In genomic region chr2:32867354-32867753, GRCm38 (mm10) we compare ENCODE assay signal across 15 mouse cellular contexts. TPM values are rescaled to one million over a fixed set of nuclear protein-coding genes. Genes with fewer than 3 reads are reported as not detected.
A peak's percentile ranks its signal among the peaks of the same experiment; 100 is the strongest.
DNase-seq lines count a peak whose midpoint lies in the region; ATAC-seq and TF ChIP-seq lines count a peak whose summit lies in the region.
"Had no signal": no experiment of that assay in that cellular context is flagged by ENCODE, and none has a peak within 500 bp of the region (broad histone marks: within the 10 kb centered on the region; RNA-seq: fewer than 3 reads in every experiment).

No protein-coding gene starts in this region.

- DNase-seq in 3T3-L1 (ENCODE audit: low read depth, low spot score) (peak; percentile 93), Patski (ENCODE audit: low read depth, low spot score) (peak; percentile 63)
- no peak for DNase-seq in layer of hippocampus, adult 9-11 months
- DNase-seq in heart, postnatal 25 days (ENCODE audit: low spot score), result no peak
- DNase-seq in left cerebral cortex, postnatal 14 days (ENCODE audit: low spot score in 2 of 2), result no peak
- DNase-seq: cerebellum, adult 11 months; kidney, postnatal 10 days; liver, embryonic 13.5 days; midbrain, embryonic 14.5 days; right cerebral cortex, postnatal 25 days had no signal

- POLR2A ChIA-PET in Patski (lab: Charles Lee), result interaction anchor here (1.0 to 1.9 kb wide), 3 partner anchors 10 to 61 kb away, joined by 3 to 5 read pairs (median 5); no protein-coding TSS in a partner anchor

- intact Hi-C loops in heart, postnatal 25 days (cut with DNase I), result no loop called here
- intact Hi-C loops in left cerebral cortex, postnatal 14 days (cut with DNase I), result no loop called here

- CTCF ChIA-PET in Patski (lab: Charles Lee), result interaction anchor here (1.1 to 4.7 kb wide), 7 partner anchors 8 to 126 kb away, joined by 3 to 62 read pairs (median 4); partner anchors contain the start of genes 6330409D20Rik, Lrsam1 and Rpl12

- TF ChIP-seq CTCF in Patski (IDR thresholded peaks at IDR 0.05), result no peak

- peaks cover 3% of the 10 kb centered on the region; the same call in 1 of the 2 replicates for H3K9me3 ChIP-seq in megakaryocyte, embryonic 14.5 days
- H3K9me3 ChIP-seq in heart, embryonic 11.5 days (replicated peaks; ENCODE audit: control insufficient read depth, low read length), result no peaks in the 10 kb centered on the region
- H3K9me3 ChIP-seq: forebrain, embryonic 12.5 days; heart, embryonic 13.5 days; liver, embryonic 13.5 days had no signal

- H3K27me3 ChIP-seq in Patski, result no peaks in the 10 kb centered on the region
- peaks cover 52% of the 10 kb centered on the region for H3K27me3 ChIP-seq in megakaryocyte, embryonic 14.5 days (replicated peaks)
- no peaks in the 10 kb centered on the region for H3K27me3 ChIP-seq in heart, embryonic 11.5 days (ENCODE audit: control insufficient read depth, insufficient read depth, low read length)
- H3K27me3 ChIP-seq: forebrain, embryonic 12.5 days; heart, embryonic 13.5 days; liver, embryonic 13.5 days had no signal

- H3K27ac ChIP-seq in heart, embryonic 11.5 days (ENCODE audit: low read depth, low read length), result no peak overlapping the region
- H3K27ac ChIP-seq: forebrain, embryonic 12.5 days; heart, embryonic 13.5 days; liver, embryonic 13.5 days had no signal

- no peak overlapping the region for H3K9ac ChIP-seq in heart, embryonic 11.5 days (ENCODE audit: low read depth, low read length)
- H3K9ac ChIP-seq: forebrain, embryonic 12.5 days; heart, embryonic 13.5 days; liver, embryonic 13.5 days had no signal

- H3K4me1 ChIP-seq in megakaryocyte, embryonic 14.5 days, result peaks cover 33% of the 10 kb centered on the region
- peaks cover 18% of the 10 kb centered on the region for H3K4me1 ChIP-seq in heart, embryonic 11.5 days (ENCODE audit: control insufficient read depth, insufficient read depth, low read length)
- H3K4me1 ChIP-seq: forebrain, embryonic 12.5 days had no signal

- H3K36me3 ChIP-seq in megakaryocyte, embryonic 14.5 days (replicated peaks; ENCODE audit: low read length), result no peaks in the 10 kb centered on the region
- H3K36me3 ChIP-seq in heart, embryonic 11.5 days (ENCODE audit: control insufficient read depth, insufficient read depth, low read length), result no peaks in the 10 kb centered on the region
- H3K36me3 ChIP-seq: forebrain, embryonic 12.5 days; heart, embryonic 13.5 days; liver, embryonic 13.5 days had no signal

- H3K4me2 ChIP-seq in heart, embryonic 11.5 days, result no peak overlapping the region
- H3K4me2 ChIP-seq: forebrain, embryonic 12.5 days; heart, embryonic 13.5 days; liver, embryonic 13.5 days had no signal

- in situ Hi-C loops in Patski (cut with MboI; ENCODE audit: low pct_unique_long_range_greater_than_20kb), result loop anchor here (5.0 kb wide), 1 partner anchor 45 kb away; no protein-coding TSS in a partner anchor

- H3K4me3 ChIP-seq in megakaryocyte, embryonic 14.5 days (replicated peaks), result peak overlapping the region; percentile 60
- no peak overlapping the region for H3K4me3 ChIP-seq in heart, embryonic 11.5 days (ENCODE audit: low read depth, low read length)
- H3K4me3 ChIP-seq: forebrain, embryonic 12.5 days; heart, embryonic 13.5 days; liver, embryonic 13.5 days had no signal

- WGBS in heart, embryonic 11.5 days (ENCODE audit: insufficient replicate concordance), result 69% methylated on average over 4 of the region's 4 CpGs

- peak; percentile 72 for ATAC-seq in Patski
- ATAC-seq in common myeloid progenitor, adult 5-6 weeks (replicated peaks; ENCODE audit: low read depth, poor library complexity, severe bottlenecking), result peak; percentile 97
- no peak for ATAC-seq in heart, embryonic 11.5 days (replicated peaks; ENCODE audit: insufficient number of reproducible peaks, low FRiP score, low TSS enrichment)

RNA-seq across cellular contexts. Expression of gene Fam129b, which starts 8.6 kb away (rescaled TPM):
- polyA plus RNA-seq in Patski (2021), result 170 TPM
- 13.1 TPM in 2 replicates for total RNA-seq in common myeloid progenitor, adult 5-6 weeks (2017)
- 19.5 and 38.4 TPM in 2 replicates for polyA plus RNA-seq in megakaryocyte, embryonic 14.5 days (2012; ENCODE audit: insufficient read depth, low replicate concordance)
- polyA plus RNA-seq in heart, embryonic 11.5 days (2014; fragmentation: Nextera tagmentation; extraction: Ambion mirVana), result 21.5 and 24.2 TPM in 2 replicates
- total RNA-seq in heart, postnatal 25 days (2021), result 10 to 100 TPM; 23.8 to 31.9 TPM
- 10 to 100 TPM; 20.0 to 21.0 TPM for total RNA-seq in left cerebral cortex, postnatal 14 days (2021)

RNA-seq across cellular contexts. Expression of gene Stxbp1, which starts 20.3 kb away (rescaled TPM):
- 30.1 TPM for polyA plus RNA-seq in Patski (2021)
- total RNA-seq in common myeloid progenitor, adult 5-6 weeks (2017), result 7.4 and 9.1 TPM in 2 replicates
- 1.6 TPM in 1 of 2 replicates, not detected in the other for polyA plus RNA-seq in megakaryocyte, embryonic 14.5 days (2012; ENCODE audit: insufficient read depth, low replicate concordance)
- 20.6 and 26.1 TPM in 2 replicates for polyA plus RNA-seq in heart, embryonic 11.5 days (2014; fragmentation: Nextera tagmentation; extraction: Ambion mirVana)
- 10 to 100 TPM; 11.0 to 11.7 TPM for total RNA-seq in heart, postnatal 25 days (2021)
- 1,000 to 10,000 TPM; 1,032 to 1,038 TPM for total RNA-seq in left cerebral cortex, postnatal 14 days (2021)

Comparison
In these comparisons a context has a peak if more than half of its experiments do, and no peak if none do; other contexts are left out.
1. DNase-seq: peak in 3T3-L1 (single experiment) and Patski (single experiment); none in layer of hippocampus, adult 9-11 months (single experiment), heart, postnatal 25 days (single experiment) and left cerebral cortex, postnatal 14 days (0 of 2).
2. RNA of gene Stxbp1, which starts 20.3 kb away (total RNA-seq): 1,032 to 1,038 TPM in left cerebral cortex, postnatal 14 days; 11.0 to 11.7 TPM in heart, postnatal 25 days and 7.4 to 9.1 TPM in common myeloid progenitor, adult 5-6 weeks; every median in the first group is over 10 times any median in the second.